Mouse (Mus musculus) lung, embryonic 14.5 days (tissue): ENCODE measurements around the gene 2310011J03Rik. TPM values are rescaled to one million over a fixed set of nuclear protein-coding genes. Genes with fewer than 3 reads are reported as not detected.

ENCODE experiments used
- ATAC-seq: fragments of 200-750 bp; cut with Nextera tagmentation; 2 replicates; pipeline ENCODE4 v1.8.0; 2017; ENCODE audit warnings: mild to moderate bottlenecking, moderate TSS enrichment, moderate library complexity; ENCODE audit not compliant: insufficient read depth
- DNase-seq: peaks from one replicate; pipeline ENCODE4 v3.0.0-alpha.2; 2015
- H3K27ac ChIP-seq: fragments of 300-500 bp; sonication (generic); 2 replicates; pipeline ENCODE4 v1.5.1; 2014; ENCODE audit warnings: low read depth, mild to moderate bottlenecking, moderate library complexity
- H3K27me3 ChIP-seq: fragments of 300-500 bp; sonication (generic); 2 replicates; pipeline ENCODE4 v1.6.1; 2014; ENCODE audit warnings: low read length, control low read depth; ENCODE audit not compliant: insufficient read depth
- H3K36me3 ChIP-seq: fragments of 300-500 bp; sonication (generic); 2 replicates; pipeline ENCODE4 v1.6.1; 2014; ENCODE audit warnings: control low read depth; ENCODE audit not compliant: insufficient read depth
- H3K4me1 ChIP-seq: fragments of 300-500 bp; sonication (generic); 2 replicates; pipeline ENCODE4 v1.6.1; 2014; ENCODE audit warnings: antibody characterized with exemption, control low read depth; ENCODE audit not compliant: insufficient read depth
- H3K4me2 ChIP-seq: fragments of 300-500 bp; sonication (generic); 2 replicates; pipeline ENCODE4 v1.6.1; 2014; ENCODE audit warnings: mild to moderate bottlenecking
- H3K4me3 ChIP-seq: fragments of 300-500 bp; sonication (generic); 2 replicates; pipeline ENCODE4 v1.5.1; 2014; ENCODE audit warnings: low read depth, low read length
- H3K9ac ChIP-seq: fragments of 300-500 bp; sonication (generic); 2 replicates; pipeline ENCODE4 v1.6.1; 2014
- H3K9me3 ChIP-seq: fragments of 300-500 bp; sonication (generic); 2 replicates; pipeline ENCODE4 v1.6.1; 2016; ENCODE audit warnings: low read depth, low read length, control low read depth
- CTCF ChIP-seq: IDR thresholded peaks from 2 replicates; pipeline ENCODE4 v1.5.1; 2016; ENCODE audit warnings: antibody characterized with exemption, low read depth
- WGBS: fragments of 180-500 bp; shearing (Covaris S2); extraction: QIAGEN DNeasy Blood & Tissue Kit; methylation state at CpG from one replicate; pipeline ENCODE4 v1.1.7; 2014; 5-methylcytosine and 5-hydroxymethylcytosine counted together
- polyA plus RNA-seq: library from polyadenylated mRNA; unstranded; fragments of >200 nt; fragmentation: Nextera tagmentation; extraction: Ambion mirVana; gene quantifications from 2 replicates; pipeline ENCODE4 v1.2.1, GENCODE M21; 2014

The 2310011J03Rik gene
- polyA plus RNA-seq, 1 experiment from 2014 or later = 41.8 TPM

DNA sequence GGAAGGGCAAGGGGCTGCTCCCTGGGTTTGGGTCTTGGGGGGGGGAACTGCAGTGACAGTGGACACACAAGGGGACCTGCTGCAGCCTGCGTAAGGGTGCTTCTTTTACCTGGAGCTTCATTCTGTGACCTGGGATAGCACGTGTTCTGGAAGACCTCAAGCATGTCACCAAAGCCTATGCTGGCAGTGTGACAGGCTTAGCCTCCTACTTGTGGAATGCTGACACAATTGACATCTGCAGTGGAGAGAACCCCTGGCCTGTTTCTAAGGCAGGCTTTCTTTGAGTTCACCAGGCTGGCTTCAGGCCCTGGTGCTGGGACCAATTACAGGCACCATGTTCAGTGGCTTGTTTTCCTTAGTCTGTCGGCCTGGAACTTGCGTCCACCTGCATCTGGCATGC, 26.0 kb downstream of the 2310011J03Rik start:
- Histone ChIP-seq H3K9me3 (no peaks in the 10 kb centered on the region), H3K9ac (no peak overlapping the region), H3K4me1 (no peaks in the 10 kb centered on the region), H3K4me2 (peak overlapping the region; percentile 98; the same call in 1 of the 2 replicates), H3K36me3 (peaks cover 25% of the 10 kb centered on the region), H3K27ac (no peak overlapping the region), H3K4me3 (peak overlapping the region; percentile 9; the same call in 1 of the 2 replicates), H3K27me3 (peaks cover 27% of the 10 kb centered on the region)
- 68% methylated on average over 4 of the region's 4 CpGs for WGBS
- ATAC-seq = no peak
- DNase-seq = no peak
- TF ChIP-seq CTCF = no peak

DNA sequence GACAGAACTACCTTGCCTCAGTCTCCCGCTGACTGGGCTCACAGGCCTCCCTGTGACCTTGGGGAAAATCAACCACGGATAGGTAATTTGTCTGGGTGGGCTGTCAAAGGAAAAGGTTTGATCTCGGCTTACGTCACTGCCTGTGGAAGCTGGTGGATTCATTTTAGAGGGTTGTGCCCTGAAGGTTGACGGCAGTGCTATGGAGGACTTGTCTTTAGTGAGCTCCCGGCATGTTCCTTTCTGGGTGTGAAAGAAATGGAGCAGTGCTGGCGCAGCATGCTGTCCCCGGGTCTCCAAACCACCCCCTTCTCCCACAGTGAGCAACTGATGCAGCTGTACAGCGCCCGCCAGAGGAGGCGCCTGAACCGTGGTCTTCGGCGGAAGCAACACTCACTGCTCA, 27.0 kb downstream of the 2310011J03Rik start:
- DNase-seq (peak; percentile 34), ATAC-seq (no peak)
- H3K36me3 ChIP-seq = peaks cover 33% of the 10 kb centered on the region
- H3K4me1 ChIP-seq = no peaks in the 10 kb centered on the region
- peak overlapping the region; percentile 95 for H3K27ac ChIP-seq
- 20% methylated on average over 14 of the region's 14 CpGs for WGBS
- peak overlapping the region; percentile 100 for H3K9ac ChIP-seq
- H3K4me3 ChIP-seq = peak overlapping the region; percentile 96
- H3K9me3 ChIP-seq = no peaks in the 10 kb centered on the region
- H3K27me3 ChIP-seq = peaks cover 17% of the 10 kb centered on the region
- H3K4me2 ChIP-seq = peak overlapping the region; percentile 98
- TF ChIP-seq CTCF = 0 out of 2 replicates have a peak, but pooled peaks have one; percentile 8

DNA sequence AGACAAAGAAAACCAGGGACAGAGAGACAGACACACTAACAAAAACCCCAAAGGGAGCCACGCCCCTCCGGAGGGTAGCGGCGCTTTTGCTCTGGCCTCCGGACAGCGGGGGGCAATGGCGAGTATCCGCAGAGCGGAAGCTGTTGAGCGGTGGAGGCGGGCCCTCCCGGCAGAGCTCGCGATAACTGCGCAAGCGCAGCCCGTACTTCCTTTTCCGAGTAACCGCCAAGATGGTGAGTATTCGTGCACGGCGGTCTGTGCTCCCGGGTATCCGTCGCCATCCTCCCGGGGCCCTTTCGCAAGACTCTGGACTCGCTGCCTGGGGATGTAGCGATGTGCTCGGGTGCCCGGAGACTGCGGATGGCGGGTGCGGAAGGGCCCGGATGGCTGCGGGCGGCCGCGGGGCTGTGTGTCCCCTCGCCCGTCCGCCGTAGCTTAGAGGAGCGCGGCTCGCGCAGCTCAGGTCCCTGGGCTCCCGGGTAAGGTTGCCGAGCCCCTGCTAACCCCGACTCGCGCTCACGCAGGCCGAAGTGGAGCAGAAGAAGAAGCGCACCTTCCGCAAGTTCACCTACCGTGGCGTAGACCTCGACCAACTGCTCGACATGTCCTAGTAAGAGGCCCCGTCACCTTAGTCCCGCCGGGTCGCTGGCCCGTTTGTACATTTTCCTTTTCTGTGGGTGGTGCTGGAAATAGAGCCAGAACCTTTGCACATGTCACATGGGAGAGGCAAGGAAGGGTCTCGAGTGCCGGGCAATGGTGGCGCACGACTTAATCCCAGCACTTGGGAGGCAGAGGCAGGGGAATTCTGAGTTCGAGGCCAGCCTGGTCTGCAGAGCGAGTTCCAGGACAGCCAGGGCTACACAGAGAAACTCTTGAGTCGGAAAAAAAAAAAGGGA, 27.8 kb downstream of the 2310011J03Rik start, which contains the start of gene Rps15:
Gene Rps15, plus strand, starts transcription at position 203 of the 896 bp plus-strand sequence.
- ATAC-seq = peak; percentile 86
- H3K27ac ChIP-seq = peak within 1 kb of the TSS; percentile 95
- H3K4me1 ChIP-seq = no peaks in the 10 kb centered on the region
- peak within 1 kb of the TSS; percentile 100 for H3K9ac ChIP-seq
- peak within 1 kb of the TSS; percentile 96 for H3K4me3 ChIP-seq
- H3K36me3 ChIP-seq = peaks cover 41% of the 10 kb centered on the region
- H3K9me3 ChIP-seq = no peaks in the 10 kb centered on the region
- under 1% methylated on average over 70 of the region's 72 CpGs for WGBS
- H3K4me2 ChIP-seq = peak within 1 kb of the TSS; percentile 98
- DNase-seq = peak; percentile 99
- H3K27me3 ChIP-seq = peaks cover 9% of the 10 kb centered on the region; the same call in 1 of the 2 replicates
- peak; percentile 76 for TF ChIP-seq CTCF

GRCm38 (mm10) chr10:80288657-80289056, 31.7 kb downstream of the 2310011J03Rik start:
- Histone ChIP-seq H3K4me1 (no peaks in the 10 kb centered on the region), H3K9ac (no peak overlapping the region), H3K9me3 (no peaks in the 10 kb centered on the region), H3K27me3 (no peaks in the 10 kb centered on the region), H3K4me2 (no peak overlapping the region), H3K27ac (no peak overlapping the region), H3K4me3 (no peak overlapping the region), H3K36me3 (peaks cover 63% of the 10 kb centered on the region)
- ATAC-seq (no peak), DNase-seq (no peak)
- peak; percentile 13; the same call in 1 of the 2 replicates for TF ChIP-seq CTCF
- 62% methylated on average over 8 of the region's 8 CpGs for WGBS

DNA sequence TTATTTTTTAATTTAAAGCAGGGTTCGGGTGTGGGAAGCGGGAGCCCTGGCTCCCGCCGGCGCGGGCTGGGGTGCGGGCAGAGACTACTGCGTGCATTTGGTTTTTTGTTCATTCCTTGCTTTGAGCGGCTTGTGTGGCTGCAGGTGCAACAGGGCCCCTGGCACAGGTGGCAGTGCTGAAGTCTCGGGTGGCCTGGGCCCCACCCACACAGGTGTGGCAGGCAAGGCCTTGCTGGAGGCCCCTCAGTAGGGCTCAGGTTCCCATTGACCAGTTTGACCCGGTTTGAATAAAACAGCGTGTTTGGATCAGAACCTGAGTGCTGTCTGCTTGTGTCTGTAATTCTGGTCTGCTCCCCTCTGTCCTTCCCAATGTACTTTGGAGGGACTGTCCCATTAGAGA, 32.2 kb downstream of the 2310011J03Rik start:
- Histone ChIP-seq H3K27ac (no peak overlapping the region), H3K36me3 (peaks cover 63% of the 10 kb centered on the region), H3K4me3 (no peak overlapping the region), H3K27me3 (no peaks in the 10 kb centered on the region), H3K9ac (no peak overlapping the region), H3K4me1 (no peaks in the 10 kb centered on the region), H3K4me2 (no peak overlapping the region), H3K9me3 (no peaks in the 10 kb centered on the region)
- TF ChIP-seq CTCF = no peak
- 86% methylated on average over 12 of the region's 12 CpGs for WGBS
- DNase-seq (no peak), ATAC-seq (no peak)

DNA sequence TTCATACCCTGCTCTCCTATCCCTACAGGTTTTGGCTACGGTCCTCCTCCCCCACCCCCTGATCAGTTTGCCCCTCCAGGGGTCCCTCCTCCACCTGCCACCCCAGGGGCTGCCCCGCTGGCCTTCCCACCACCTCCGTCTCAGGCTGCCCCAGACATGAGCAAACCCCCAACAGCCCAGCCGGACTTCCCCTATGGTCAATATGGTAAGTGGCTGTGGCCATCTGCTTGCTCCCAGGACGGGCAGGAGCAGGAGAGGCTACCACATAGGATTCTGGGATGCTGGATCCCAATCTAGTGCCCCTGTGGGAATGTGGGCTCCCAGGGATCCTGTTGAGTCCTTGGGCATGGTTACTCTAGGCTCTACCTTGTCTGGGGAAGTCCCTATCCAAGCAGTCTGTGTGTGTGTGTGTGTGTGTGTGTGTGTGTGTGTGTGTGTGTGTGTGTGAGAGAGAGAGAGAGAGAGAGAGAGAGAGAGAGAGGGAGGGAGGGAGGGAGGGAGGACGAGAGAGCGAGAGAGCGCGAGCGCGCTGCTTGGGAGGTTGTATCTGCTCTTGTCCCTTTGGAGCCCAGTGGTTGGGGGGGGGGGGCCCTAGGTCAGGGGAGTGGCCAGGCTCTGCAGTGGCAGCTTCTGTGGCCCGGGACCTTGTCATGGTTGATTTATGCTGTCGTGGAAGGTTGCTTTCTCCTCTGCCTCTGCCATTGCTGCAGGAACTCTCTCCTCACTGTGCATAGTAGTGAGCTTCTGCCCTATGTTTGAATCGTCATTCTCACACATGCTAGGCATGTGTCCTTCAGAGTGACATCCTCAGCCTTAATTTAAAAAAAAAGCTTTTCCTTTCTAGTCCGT, 34.9 kb downstream of the 2310011J03Rik start:
- WGBS = 80% methylated on average over 14 of the region's 15 CpGs
- TF ChIP-seq CTCF = no peak
- Histone ChIP-seq H3K36me3 (peaks cover 86% of the 10 kb centered on the region), H3K9me3 (no peaks in the 10 kb centered on the region), H3K4me3 (no peak overlapping the region), H3K4me2 (no peak overlapping the region), H3K27ac (no peak overlapping the region), H3K4me1 (no peaks in the 10 kb centered on the region), H3K27me3 (no peaks in the 10 kb centered on the region), H3K9ac (no peak overlapping the region)
- no peak for ATAC-seq
- DNase-seq = no peak
